Mouse (Mus musculus): ENCODE measurements around the gene Slc15a1. TPM values are rescaled to one million over a fixed set of nuclear protein-coding genes. Genes with fewer than 3 reads are reported as not detected.
A peak's percentile ranks its signal among the peaks of the same experiment; 100 is the strongest.

Gene Slc15a1
- total and polyA plus RNA-seq, 2 experiments = not detected

- TF ChIP-seq POLR2A (IDR thresholded peaks at IDR 0.05; ENCODE audit: extremely low read depth, insufficient read depth, low read length) (no peak), CTCF (IDR thresholded peaks at IDR 0.05; ENCODE audit: low read depth, low read length) (no peak)
- Histone ChIP-seq H3K4me1 (ENCODE audit: control insufficient read depth, insufficient read depth, low read length) (peaks cover 19% of the 10 kb centered on the region), H3K27me3 (ENCODE audit: control insufficient read depth, insufficient read depth, low read length) (no peaks in the 10 kb centered on the region), H3K9ac (ENCODE audit: low read depth, low read length) (no peak overlapping the region), H3K36me3 (ENCODE audit: control insufficient read depth, insufficient read depth, low read length) (no peaks in the 10 kb centered on the region), H3K79me2 (ENCODE audit: control insufficient read depth, insufficient read depth, low read length) (no peaks in the 10 kb centered on the region), H3K4me3 (ENCODE audit: insufficient read depth, low read depth, low read length) (no peak overlapping the region), H3K27ac (replicated peaks; ENCODE audit: insufficient read depth, low read depth, low read length) (no peak overlapping the region)
- WGBS = 37% methylated on average over 7 of the region's 7 CpGs
- DNase-seq (ENCODE audit: extremely low read depth, low read depth, low spot score) = peak; percentile 91
Measured at GRCm38 (mm10) chr14:121425004-121425793, 79.9 kb downstream of the Slc15a1 start.

- Histone ChIP-seq H3K27ac (replicated peaks; ENCODE audit: insufficient read depth, low read depth, low read length) (peak overlapping the region; percentile 70), H3K79me2 (ENCODE audit: control insufficient read depth, insufficient read depth, low read length) (no peaks in the 10 kb centered on the region), H3K9ac (ENCODE audit: low read depth, low read length) (no peak overlapping the region), H3K4me1 (ENCODE audit: control insufficient read depth, insufficient read depth, low read length) (peaks cover 19% of the 10 kb centered on the region), H3K27me3 (ENCODE audit: control insufficient read depth, insufficient read depth, low read length) (no peaks in the 10 kb centered on the region), H3K36me3 (ENCODE audit: control insufficient read depth, insufficient read depth, low read length) (no peaks in the 10 kb centered on the region), H3K4me3 (ENCODE audit: insufficient read depth, low read depth, low read length) (no peak overlapping the region)
- peak; percentile 58 for DNase-seq (ENCODE audit: extremely low read depth, low read depth, low spot score)
- under 1% methylated on average over 7 of the region's 7 CpGs for WGBS
- no peak for TF ChIP-seq POLR2A (IDR thresholded peaks at IDR 0.05; ENCODE audit: extremely low read depth, insufficient read depth, low read length)
- TF ChIP-seq CTCF (IDR thresholded peaks at IDR 0.05; ENCODE audit: low read depth, low read length) = no peak
Measured at GRCm38 (mm10) chr14:121423341-121423751, 81.7 kb downstream of the Slc15a1 start.

GRCm38 (mm10) chr14:121422664-121423340, 82.2 kb downstream of the Slc15a1 start:
- H3K4me3 ChIP-seq (ENCODE audit: insufficient read depth, low read depth, low read length) = no peak overlapping the region
- H3K27me3 ChIP-seq (ENCODE audit: control insufficient read depth, insufficient read depth, low read length) = no peaks in the 10 kb centered on the region
- no peak for TF ChIP-seq CTCF (IDR thresholded peaks at IDR 0.05; ENCODE audit: low read depth, low read length)
- TF ChIP-seq POLR2A (IDR thresholded peaks at IDR 0.05; ENCODE audit: extremely low read depth, insufficient read depth, low read length) = no peak
- peaks cover 19% of the 10 kb centered on the region for H3K4me1 ChIP-seq (ENCODE audit: control insufficient read depth, insufficient read depth, low read length)
- no peak overlapping the region for H3K9ac ChIP-seq (ENCODE audit: low read depth, low read length)
- peak; percentile 77 for DNase-seq (ENCODE audit: extremely low read depth, low read depth, low spot score)
- no peaks in the 10 kb centered on the region for H3K79me2 ChIP-seq (ENCODE audit: control insufficient read depth, insufficient read depth, low read length)
- WGBS = 13% methylated on average over 4 of the region's 4 CpGs
- no peaks in the 10 kb centered on the region for H3K36me3 ChIP-seq (ENCODE audit: control insufficient read depth, insufficient read depth, low read length)
- H3K27ac ChIP-seq (replicated peaks; ENCODE audit: insufficient read depth, low read depth, low read length) = peak overlapping the region; percentile 70

- Histone ChIP-seq H3K27me3 (ENCODE audit: control insufficient read depth, insufficient read depth, low read length) (no peaks in the 10 kb centered on the region), H3K36me3 (ENCODE audit: control insufficient read depth, insufficient read depth, low read length) (no peaks in the 10 kb centered on the region), H3K4me3 (ENCODE audit: insufficient read depth, low read depth, low read length) (no peak overlapping the region), H3K27ac (replicated peaks; ENCODE audit: insufficient read depth, low read depth, low read length) (no peak overlapping the region), H3K4me1 (ENCODE audit: control insufficient read depth, insufficient read depth, low read length) (peaks cover 19% of the 10 kb centered on the region), H3K79me2 (ENCODE audit: control insufficient read depth, insufficient read depth, low read length) (no peaks in the 10 kb centered on the region), H3K9ac (ENCODE audit: low read depth, low read length) (no peak overlapping the region)
- WGBS = 51% methylated on average over 4 of the region's 4 CpGs
- no peak for TF ChIP-seq POLR2A (IDR thresholded peaks at IDR 0.05; ENCODE audit: extremely low read depth, insufficient read depth, low read length)
- no peak for TF ChIP-seq CTCF (IDR thresholded peaks at IDR 0.05; ENCODE audit: low read depth, low read length)
- no peak for DNase-seq (ENCODE audit: extremely low read depth, low read depth, low spot score)
Measured at GRCm38 (mm10) chr14:121422000-121422399, 83.1 kb downstream of the Slc15a1 start.

- no peak for TF ChIP-seq POLR2A (IDR thresholded peaks at IDR 0.05; ENCODE audit: extremely low read depth, insufficient read depth, low read length)
- TF ChIP-seq CTCF (IDR thresholded peaks at IDR 0.05; ENCODE audit: low read depth, low read length) = no peak
- no peaks in the 10 kb centered on the region for H3K36me3 ChIP-seq (ENCODE audit: control insufficient read depth, insufficient read depth, low read length)
- 92% methylated on average over 5 of the region's 5 CpGs for WGBS
- DNase-seq (ENCODE audit: extremely low read depth, low read depth, low spot score) = no peak
- no peak overlapping the region for H3K27ac ChIP-seq (replicated peaks; ENCODE audit: insufficient read depth, low read depth, low read length)
- no peaks in the 10 kb centered on the region for H3K27me3 ChIP-seq (ENCODE audit: control insufficient read depth, insufficient read depth, low read length)
- H3K9ac ChIP-seq (ENCODE audit: low read depth, low read length) = no peak overlapping the region
- H3K4me1 ChIP-seq (ENCODE audit: control insufficient read depth, insufficient read depth, low read length) = peaks cover 5% of the 10 kb centered on the region
- H3K4me3 ChIP-seq (ENCODE audit: insufficient read depth, low read depth, low read length) = no peak overlapping the region
- no peaks in the 10 kb centered on the region for H3K79me2 ChIP-seq (ENCODE audit: control insufficient read depth, insufficient read depth, low read length)
Measured at GRCm38 (mm10) chr14:121417594-121417993, 87.5 kb downstream of the Slc15a1 start.

All from liver, adult 2 months (tissue).